Mouse (Mus musculus) stomach, postnatal 0 days (tissue): ENCODE measurements at regions not wholly inside any gene's neighbourhood (a gene's known extent, or its start where the extent isn't known, plus 50 kb on each side); places are given as distances from the start of the nearest gene placed in this dataset.

ENCODE experiments used
- CTCF ChIP-seq: IDR thresholded peaks from 2 replicates; pipeline ENCODE4 v1.5.1; 2016; ENCODE audit warnings: antibody characterized with exemption, low read depth, mild to moderate bottlenecking, moderate library complexity
- EP300 ChIP-seq: optimal IDR thresholded peaks from 2 replicates; pipeline ENCODE3; 2016; ENCODE audit warnings: antibody characterized with exemption

DNA sequence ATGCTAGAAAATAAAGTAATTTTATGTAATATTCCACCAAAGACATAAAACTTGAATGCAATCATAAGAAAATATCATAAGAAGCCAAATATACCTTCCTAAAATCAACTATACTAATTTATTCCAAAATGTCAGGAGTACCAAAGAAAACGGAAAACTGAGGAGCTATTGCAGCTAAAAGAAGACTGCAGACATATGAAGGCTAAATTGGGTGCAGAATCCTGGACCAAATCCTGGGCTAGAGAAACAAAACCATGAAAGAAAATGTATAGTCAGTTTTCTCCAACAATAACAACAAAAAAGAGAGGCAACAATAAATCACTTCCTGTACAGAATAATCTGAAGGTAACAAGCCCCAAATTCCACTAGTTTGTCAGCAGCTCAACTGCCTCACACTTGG is 126.4 kb upstream of the Steap4 start:
- TF ChIP-seq CTCF (no peak), EP300 (no peak)
